Mouse (Mus musculus): ENCODE data around the gene Gm21828. TPM values are rescaled to one million over a fixed set of nuclear protein-coding genes. Genes with fewer than 3 reads are reported as not detected.

Gm21828 gene
- not detected for polyA plus RNA-seq (2017; shearing (Covaris generic))

GRCm38 (mm10) chrY:13223828-13224227 lies at the start of gene Gm21828:
Gm21828 (minus strand) TSS chrY:13223928.

GRCm38 (mm10) chrY:13252091-13252490 lies 28.4 kb upstream of the Gm21828 start, which contains the start of the genes Gm21440 and Gm21454:
Gm21440 (plus strand) TSS chrY:13252391.
Gm21454 (plus strand) TSS chrY:13252442.

Other genes starting within 250 kb of the Gm21828 start
- not detected for gene Gm20807, start 181.0 kb downstream of the Gm21828 start, polyA plus RNA-seq (2017; shearing (Covaris generic))
- not detected for gene Gm21891, start 90.4 kb downstream of the Gm21828 start, polyA plus RNA-seq (2017; shearing (Covaris generic))
- gene Gm21425, start 62.0 kb downstream of the Gm21828 start, polyA plus RNA-seq (2017; shearing (Covaris generic)), result not detected
- not detected for gene Gm21440, start 28.5 kb upstream of the Gm21828 start, polyA plus RNA-seq (2017; shearing (Covaris generic))
- not detected for gene Gm21454, start 28.5 kb upstream of the Gm21828 start, polyA plus RNA-seq (2017; shearing (Covaris generic))
- gene Gm21725, start 125.1 kb upstream of the Gm21828 start, polyA plus RNA-seq (2017; shearing (Covaris generic)), result not detected
- gene Gm21866, start 241.7 kb upstream of the Gm21828 start, polyA plus RNA-seq (2017; shearing (Covaris generic)), result not detected